11 mouse cellular contexts compared by ENCODE assay signal in genomic region chr13:21812092-21812491, GRCm38 (mm10). TPM values are rescaled to one million over a fixed set of nuclear protein-coding genes. Genes with fewer than 3 reads are reported as not detected.
DNase-seq lines count a peak whose midpoint lies in the region; ATAC-seq and TF ChIP-seq lines count a peak whose summit lies in the region.
"Not testable (repeated sequence)": the region's sequence is repeated elsewhere in the genome, so short reads cannot be mapped to it uniquely, and the experiment has no call there.
"Had no signal": no experiment of that assay in that cellular context is flagged by ENCODE, and none has a peak within 500 bp of the region (broad histone marks: within the 10 kb centered on the region; RNA-seq: fewer than 3 reads in every experiment).

No protein-coding gene starts in this region.

- peak overlapping the region; percentile 25; the same call in 1 of the 2 replicates for H3K4me3 ChIP-seq in heart, embryonic 12.5 days
- H3K4me3 ChIP-seq in hindbrain, postnatal 0 days (ENCODE audit: low read length), result not testable (repeated sequence)
- peak overlapping the region; percentile 19 for H3K4me3 ChIP-seq in limb, embryonic 15.5 days
- H3K4me3 ChIP-seq in megakaryocyte, embryonic 14.5 days (replicated peaks), result peak overlapping the region; percentile 83
- H3K4me3 ChIP-seq in neural tube, embryonic 13.5 days, result peak overlapping the region; percentile 21

- H3K9me3 ChIP-seq in heart, embryonic 12.5 days (replicated peaks); hindbrain, postnatal 0 days (ENCODE audit: low read length); limb, embryonic 15.5 days; megakaryocyte, embryonic 14.5 days; neural tube, embryonic 13.5 days: not testable (repeated sequence)

- peak; percentile 9 for DNase-seq in adrenal gland, postnatal 14 days
- DNase-seq in hindbrain, postnatal 0 days (ENCODE audit: low spot score), result not testable (repeated sequence)
- DNase-seq in thymus, postnatal 4 days, result peak; percentile 23

- H3K27ac ChIP-seq in heart, embryonic 12.5 days (ENCODE audit: poor library complexity, severe bottlenecking); hindbrain, postnatal 0 days; limb, embryonic 15.5 days; neural tube, embryonic 13.5 days (replicated peaks): not testable (repeated sequence)

- peak; percentile 64 for ATAC-seq in erythroid progenitor cell, adult 5-6 weeks (replicated peaks; ENCODE audit: low FRiP score, poor library complexity, severe bottlenecking)
- ATAC-seq in heart, embryonic 12.5 days (ENCODE audit: insufficient number of reproducible peaks, low FRiP score), result peak; percentile 37; the same call in 1 of the 2 replicates
- ATAC-seq in hindbrain, postnatal 0 days, result peak; percentile 35
- ATAC-seq in limb, embryonic 15.5 days (ENCODE audit: insufficient number of reproducible peaks, low FRiP score, low TSS enrichment, low read depth), result peak; percentile 40; the same call in 1 of the 2 replicates
- ATAC-seq in neural tube, embryonic 13.5 days (ENCODE audit: low read depth), result not testable (repeated sequence)

- peak overlapping the region; percentile 45; the same call in 1 of the 2 replicates for H3K9ac ChIP-seq in heart, embryonic 12.5 days
- H3K9ac ChIP-seq in hindbrain, postnatal 0 days (replicated peaks; ENCODE audit: low read length); limb, embryonic 15.5 days; neural tube, embryonic 13.5 days: not testable (repeated sequence)

- not testable (repeated sequence) for H3K27me3 ChIP-seq in heart, embryonic 12.5 days (replicated peaks); hindbrain, postnatal 0 days (ENCODE audit: insufficient read depth, low read length); limb, embryonic 15.5 days; megakaryocyte, embryonic 14.5 days (replicated peaks); neural tube, embryonic 13.5 days

- 0% methylated on average over 14 of the region's 14 CpGs for WGBS in heart, embryonic 12.5 days
- WGBS in hindbrain, postnatal 0 days, result 0% methylated on average over 13 of the region's 14 CpGs
- WGBS in limb, embryonic 15.5 days, result 0% methylated on average over 14 of the region's 14 CpGs
- WGBS in neural tube, embryonic 13.5 days, result 1% methylated on average over 14 of the region's 14 CpGs

- H3K36me3 ChIP-seq in heart, embryonic 12.5 days; hindbrain, postnatal 0 days (ENCODE audit: insufficient read depth, low read length); limb, embryonic 15.5 days; megakaryocyte, embryonic 14.5 days (replicated peaks; ENCODE audit: low read length); neural tube, embryonic 13.5 days: not testable (repeated sequence)

- H3K4me2 ChIP-seq in heart, embryonic 12.5 days, result peak overlapping the region; percentile 53
- H3K4me2 ChIP-seq in hindbrain, postnatal 0 days (ENCODE audit: low read depth, low read length), result not testable (repeated sequence)
- peak overlapping the region; percentile 33 for H3K4me2 ChIP-seq in limb, embryonic 15.5 days
- H3K4me2 ChIP-seq in neural tube, embryonic 13.5 days, result peak overlapping the region; percentile 50

- H3K4me1 ChIP-seq in heart, embryonic 12.5 days (replicated peaks); hindbrain, postnatal 0 days (ENCODE audit: insufficient read depth, low read length); limb, embryonic 15.5 days; megakaryocyte, embryonic 14.5 days; neural tube, embryonic 13.5 days (replicated peaks): not testable (repeated sequence)

- TF ChIP-seq CTCF in hindbrain, postnatal 0 days (IDR thresholded peaks at IDR 0.05; ENCODE audit: low read depth), result not testable (repeated sequence)

RNA-seq across cellular contexts. Expression of gene Hist1h4m, which starts 0.5 kb away (rescaled TPM):
- 417 and 512 TPM in 2 replicates for total RNA-seq in adrenal gland, postnatal 14 days (2021)
- total RNA-seq in erythroid progenitor cell, adult 5-6 weeks (2015; ENCODE audit: low replicate concordance), result 328 and 512 TPM in 2 replicates
- total RNA-seq in erythroid progenitor cell, adult 5-6 weeks (2017; ENCODE audit: low replicate concordance), result 4,244 and 7,239 TPM in 2 replicates
- polyA plus RNA-seq in heart, embryonic 12.5 days (2016; fragmentation: Nextera tagmentation; extraction: Ambion mirVana), result not detected in 2 replicates
- total RNA-seq in hindbrain, postnatal 0 days (2014; rRNA removed), result 2.3 and 3.3 TPM in 2 replicates
- polyA plus RNA-seq in hindbrain, postnatal 0 days (2015; fragmentation: Nextera tagmentation; extraction: Ambion mirVana), result not detected in 2 replicates
- not detected in 2 replicates for polyA plus RNA-seq in limb, embryonic 15.5 days (2015; fragmentation: Nextera tagmentation; extraction: Ambion mirVana)
- 91.9 TPM in 1 of 2 replicates, not detected in the other for polyA plus RNA-seq in megakaryocyte, embryonic 14.5 days (2012; ENCODE audit: insufficient read depth, low replicate concordance)
- polyA plus RNA-seq in neural tube, embryonic 13.5 days (2015; fragmentation: Nextera tagmentation; extraction: Ambion mirVana), result not detected in 2 replicates
- polyA plus RNA-seq: urinary bladder, adult 2 months had no signal

RNA-seq across cellular contexts. Expression of gene Hist1h2ao, which starts 1.8 kb away (rescaled TPM):
- not detected in 2 replicates for total RNA-seq in adrenal gland, postnatal 14 days (2021)
- total RNA-seq in erythroid progenitor cell, adult 5-6 weeks (2015; ENCODE audit: low replicate concordance), result 587 and 743 TPM in 2 replicates
- 2,181 TPM in 1 of 2 replicates, not detected in the other for total RNA-seq in erythroid progenitor cell, adult 5-6 weeks (2017; ENCODE audit: low replicate concordance)
- 2.6 TPM in 1 of 2 replicates, not detected in the other for polyA plus RNA-seq in heart, embryonic 12.5 days (2016; fragmentation: Nextera tagmentation; extraction: Ambion mirVana)
- total RNA-seq in hindbrain, postnatal 0 days (2014; rRNA removed), result not detected in 2 replicates
- polyA plus RNA-seq in hindbrain, postnatal 0 days (2015; fragmentation: Nextera tagmentation; extraction: Ambion mirVana), result not detected in 2 replicates
- polyA plus RNA-seq in limb, embryonic 15.5 days (2015; fragmentation: Nextera tagmentation; extraction: Ambion mirVana), result 1.9 TPM in 1 of 2 replicates, not detected in the other
- polyA plus RNA-seq in megakaryocyte, embryonic 14.5 days (2012; ENCODE audit: insufficient read depth, low replicate concordance), result not detected in 2 replicates
- not detected in 2 replicates for polyA plus RNA-seq in neural tube, embryonic 13.5 days (2015; fragmentation: Nextera tagmentation; extraction: Ambion mirVana)
- total RNA-seq: left cerebral cortex, postnatal 14 days had no signal
- polyA plus RNA-seq: CD4-positive, CD25-positive, alpha-beta regulatory T cell, adult 4 months; urinary bladder, adult 2 months had no signal

RNA-seq across cellular contexts. Expression of gene Hist1h2bq, which starts 2.1 kb away (rescaled TPM):
- 128 and 131 TPM in 2 replicates for total RNA-seq in adrenal gland, postnatal 14 days (2021)
- total RNA-seq in erythroid progenitor cell, adult 5-6 weeks (2015; ENCODE audit: low replicate concordance), result 607 and 1,040 TPM in 2 replicates
- total RNA-seq in erythroid progenitor cell, adult 5-6 weeks (2017; ENCODE audit: low replicate concordance), result 124 and 1,223 TPM in 2 replicates
- 8.4 and 12.7 TPM in 2 replicates for polyA plus RNA-seq in heart, embryonic 12.5 days (2016; fragmentation: Nextera tagmentation; extraction: Ambion mirVana)
- 1,114 and 1,806 TPM in 2 replicates for total RNA-seq in hindbrain, postnatal 0 days (2014; rRNA removed)
- 4.8 and 6.4 TPM in 2 replicates for polyA plus RNA-seq in hindbrain, postnatal 0 days (2015; fragmentation: Nextera tagmentation; extraction: Ambion mirVana)
- 11.7 and 18.0 TPM in 2 replicates for polyA plus RNA-seq in limb, embryonic 15.5 days (2015; fragmentation: Nextera tagmentation; extraction: Ambion mirVana)
- polyA plus RNA-seq in megakaryocyte, embryonic 14.5 days (2012; ENCODE audit: insufficient read depth, low replicate concordance), result 83.2 and 173 TPM in 2 replicates
- 4.3 and 4.4 TPM in 2 replicates for polyA plus RNA-seq in neural tube, embryonic 13.5 days (2015; fragmentation: Nextera tagmentation; extraction: Ambion mirVana)

RNA-seq across cellular contexts. Expression of gene Hist1h4n, which starts 19.9 kb away (rescaled TPM):
- 37.8 and 56.1 TPM in 2 replicates for total RNA-seq in adrenal gland, postnatal 14 days (2021)
- total RNA-seq in erythroid progenitor cell, adult 5-6 weeks (2015; ENCODE audit: low replicate concordance), result 169 and 258 TPM in 2 replicates
- total RNA-seq in erythroid progenitor cell, adult 5-6 weeks (2017; ENCODE audit: low replicate concordance), result 2,740 and 4,790 TPM in 2 replicates
- polyA plus RNA-seq in heart, embryonic 12.5 days (2016; fragmentation: Nextera tagmentation; extraction: Ambion mirVana), result 8.4 and 15.5 TPM in 2 replicates
- 4,540 and 4,675 TPM in 2 replicates for total RNA-seq in hindbrain, postnatal 0 days (2014; rRNA removed)
- 3.7 and 4.1 TPM in 2 replicates for polyA plus RNA-seq in hindbrain, postnatal 0 days (2015; fragmentation: Nextera tagmentation; extraction: Ambion mirVana)
- polyA plus RNA-seq in limb, embryonic 15.5 days (2015; fragmentation: Nextera tagmentation; extraction: Ambion mirVana), result 9.4 and 12.8 TPM in 2 replicates
- 88.8 and 245 TPM in 2 replicates for polyA plus RNA-seq in megakaryocyte, embryonic 14.5 days (2012; ENCODE audit: insufficient read depth, low replicate concordance)
- 7.0 and 7.5 TPM in 2 replicates for polyA plus RNA-seq in neural tube, embryonic 13.5 days (2015; fragmentation: Nextera tagmentation; extraction: Ambion mirVana)

RNA-seq across cellular contexts. Expression of gene Hist1h2ap, which starts 21.2 kb away (rescaled TPM):
- 319 and 352 TPM in 2 replicates for total RNA-seq in adrenal gland, postnatal 14 days (2021)
- 209 and 329 TPM in 2 replicates for total RNA-seq in erythroid progenitor cell, adult 5-6 weeks (2015; ENCODE audit: low replicate concordance)
- total RNA-seq in erythroid progenitor cell, adult 5-6 weeks (2017; ENCODE audit: low replicate concordance), result 6,300 and 16,342 TPM in 2 replicates
- 2,122 and 2,141 TPM in 2 replicates for polyA plus RNA-seq in heart, embryonic 12.5 days (2016; fragmentation: Nextera tagmentation; extraction: Ambion mirVana)
- 1,318 and 1,554 TPM in 2 replicates for total RNA-seq in hindbrain, postnatal 0 days (2014; rRNA removed)
- 798 and 958 TPM in 2 replicates for polyA plus RNA-seq in hindbrain, postnatal 0 days (2015; fragmentation: Nextera tagmentation; extraction: Ambion mirVana)
- polyA plus RNA-seq in limb, embryonic 15.5 days (2015; fragmentation: Nextera tagmentation; extraction: Ambion mirVana), result 2,482 and 2,904 TPM in 2 replicates
- polyA plus RNA-seq in megakaryocyte, embryonic 14.5 days (2012; ENCODE audit: insufficient read depth, low replicate concordance), result 10,971 and 11,665 TPM in 2 replicates
- 641 and 649 TPM in 2 replicates for polyA plus RNA-seq in neural tube, embryonic 13.5 days (2015; fragmentation: Nextera tagmentation; extraction: Ambion mirVana)
